Mouse (Mus musculus) embryonic facial prominence, embryonic 12.5 days (tissue): Measurements from ENCODE around the gene Nlgn1. TPM values are rescaled to one million over a fixed set of nuclear protein-coding genes. Genes with fewer than 3 reads are reported as not detected.

Source experiments
- ATAC-seq: fragments of 200-750 bp; cut with Nextera tagmentation; 2 replicates; pipeline ENCODE4 v1.8.0; 2017; ENCODE audit not compliant: insufficient number of reproducible peaks, insufficient read depth, low FRiP score, low TSS enrichment
- H3K27ac ChIP-seq: fragments of 300-500 bp; sonication (generic); 2 replicates; pipeline ENCODE4 v1.5.1; 2016; ENCODE audit warnings: mild to moderate bottlenecking
- H3K27me3 ChIP-seq: fragments of 300-500 bp; sonication (generic); 2 replicates; pipeline ENCODE4 v1.6.1; 2016; ENCODE audit warnings: mild to moderate bottlenecking, moderate library complexity
- H3K36me3 ChIP-seq: fragments of 300-500 bp; sonication (generic); 2 replicates; pipeline ENCODE4 v1.6.1; 2016; ENCODE audit warnings: mild to moderate bottlenecking
- H3K4me1 ChIP-seq: fragments of 300-500 bp; sonication (generic); 2 replicates; pipeline ENCODE4 v1.6.1; 2016
- H3K4me2 ChIP-seq: fragments of 300-500 bp; sonication (generic); replicated peaks from 2 replicates; pipeline ENCODE4 v1.6.1; 2016; ENCODE audit warnings: mild to moderate bottlenecking, moderate library complexity
- H3K4me3 ChIP-seq: fragments of 300-500 bp; sonication (generic); 2 replicates; pipeline ENCODE4 v1.5.1; 2016; ENCODE audit warnings: mild to moderate bottlenecking
- H3K9ac ChIP-seq: fragments of 300-500 bp; sonication (generic); 2 replicates; pipeline ENCODE4 v1.6.1; 2016; ENCODE audit warnings: mild to moderate bottlenecking, moderate library complexity
- H3K9me3 ChIP-seq: fragments of 300-500 bp; sonication (generic); 2 replicates; pipeline ENCODE4 v1.6.1; 2016; ENCODE audit warnings: mild to moderate bottlenecking, moderate library complexity
- WGBS: fragments of 180-500 bp; shearing (Covaris S2); methylation state at CpG from one replicate; pipeline ENCODE4 v1.1.7; 2016; 5-methylcytosine and 5-hydroxymethylcytosine counted together
- polyA plus RNA-seq: library from polyadenylated mRNA; unstranded; fragments of >200 nt; fragmentation: Nextera tagmentation; extraction: Ambion mirVana; gene quantifications from 2 replicates; pipeline ENCODE4 v1.2.1, GENCODE M21; 2016

The Nlgn1 gene
- polyA plus RNA-seq: 3.3 and 3.6 TPM in 2 replicates

- under 1% methylated on average over 14 of the region's 14 CpGs for WGBS
Observed at GRCm38 (mm10) chr3:26332400-26333238, at the start of gene Nlgn1. TSS of gene Nlgn1 (minus strand) at chr3:26332460.

DNA sequence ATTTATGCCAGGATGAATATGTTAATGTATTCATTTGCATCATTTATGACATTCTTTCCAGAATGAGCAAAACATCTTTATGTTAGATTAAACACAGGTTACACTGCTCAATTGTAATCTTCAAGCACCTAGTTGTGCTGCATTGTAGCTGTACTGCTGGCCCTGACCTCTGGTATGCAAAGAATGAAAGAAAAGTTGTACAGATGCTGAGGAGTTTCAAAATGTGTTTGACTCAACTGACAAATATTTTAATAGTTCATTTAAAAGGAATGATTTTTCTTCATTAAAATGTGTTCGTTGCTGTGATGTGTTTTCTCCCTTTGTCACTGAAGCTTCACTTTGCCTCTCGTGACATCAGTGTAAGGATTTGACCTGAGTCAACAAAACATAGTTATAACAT is 46.0 kb upstream of the Nlgn1 start:
- Histone ChIP-seq H3K4me1 (no peaks in the 10 kb centered on the region), H3K9me3 (no peaks in the 10 kb centered on the region), H3K27ac (no peak overlapping the region), H3K36me3 (no peaks in the 10 kb centered on the region), H3K27me3 (no peaks in the 10 kb centered on the region), H3K4me3 (no peak overlapping the region), H3K4me2 (no peak overlapping the region), H3K9ac (no peak overlapping the region)
- 77% methylated on average over 2 of the region's 2 CpGs for WGBS
- ATAC-seq: no peak

More at GRCm38 (mm10) chr3:26332400-26333238, at the start of gene Nlgn1:
- H3K27me3 ChIP-seq: peaks cover 28% of the 10 kb centered on the region
- H3K36me3 ChIP-seq: no peaks in the 10 kb centered on the region
- H3K9me3 ChIP-seq: no peaks in the 10 kb centered on the region
- peaks cover 7% of the 10 kb centered on the region; the same call in 1 of the 2 replicates for H3K4me1 ChIP-seq
- 0 out of 2 replicates have a peak within 1 kb of the TSS, but pooled peaks have one; percentile 17 for H3K27ac ChIP-seq
- 0 out of 2 replicates have a peak, but pooled peaks have one; percentile 18 for ATAC-seq
- H3K4me3 ChIP-seq: peak within 1 kb of the TSS; percentile 52
- peak within 1 kb of the TSS; percentile 60 for H3K9ac ChIP-seq
- peak within 1 kb of the TSS; percentile 91 for H3K4me2 ChIP-seq

GRCm38 (mm10) chr3:26355082-26355481 is 22.8 kb upstream of the Nlgn1 start:
- ATAC-seq: no peak
- no peak overlapping the region for H3K4me3 ChIP-seq
- no peaks in the 10 kb centered on the region for H3K4me1 ChIP-seq
- H3K27me3 ChIP-seq: no peaks in the 10 kb centered on the region
- H3K9ac ChIP-seq: no peak overlapping the region
- 85% methylated on average over 5 of the region's 5 CpGs for WGBS
- H3K4me2 ChIP-seq: no peak overlapping the region
- no peaks in the 10 kb centered on the region for H3K36me3 ChIP-seq
- no peak overlapping the region for H3K27ac ChIP-seq
- H3K9me3 ChIP-seq: no peaks in the 10 kb centered on the region

DNA sequence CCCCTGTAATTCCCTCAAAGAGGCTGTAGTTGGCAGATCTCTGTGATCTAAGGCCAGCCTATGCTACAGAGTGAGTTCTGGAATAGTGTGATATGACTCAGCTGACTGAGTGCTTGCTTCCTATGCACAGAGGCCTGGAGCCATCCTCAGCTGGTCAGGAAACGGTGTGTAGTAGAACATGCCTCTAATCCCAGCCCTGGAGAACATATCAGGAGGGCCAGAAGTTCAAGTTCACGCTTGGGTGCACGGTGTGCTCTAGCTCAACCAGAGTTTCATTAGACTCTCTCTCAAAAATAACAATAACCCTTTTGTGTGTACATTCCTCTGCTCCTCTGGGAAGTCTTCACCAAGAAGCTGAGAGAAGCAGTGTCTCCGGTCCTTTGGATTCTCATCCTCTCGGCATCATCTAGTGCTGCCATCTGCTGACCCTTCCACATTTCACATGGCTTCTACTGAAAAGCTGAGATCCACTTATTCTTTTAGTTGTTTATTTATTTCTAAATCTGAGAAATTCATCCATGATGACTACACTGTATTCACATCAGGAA is 22.3 kb upstream of the Nlgn1 start:
- 60% methylated on average over 5 of the region's 5 CpGs for WGBS
- no peak overlapping the region for H3K27ac ChIP-seq
- H3K4me2 ChIP-seq: no peak overlapping the region
- no peaks in the 10 kb centered on the region for H3K36me3 ChIP-seq
- H3K4me3 ChIP-seq: no peak overlapping the region
- H3K27me3 ChIP-seq: no peaks in the 10 kb centered on the region
- ATAC-seq: no peak
- H3K9me3 ChIP-seq: no peaks in the 10 kb centered on the region
- H3K9ac ChIP-seq: no peak overlapping the region
- H3K4me1 ChIP-seq: no peaks in the 10 kb centered on the region

DNA sequence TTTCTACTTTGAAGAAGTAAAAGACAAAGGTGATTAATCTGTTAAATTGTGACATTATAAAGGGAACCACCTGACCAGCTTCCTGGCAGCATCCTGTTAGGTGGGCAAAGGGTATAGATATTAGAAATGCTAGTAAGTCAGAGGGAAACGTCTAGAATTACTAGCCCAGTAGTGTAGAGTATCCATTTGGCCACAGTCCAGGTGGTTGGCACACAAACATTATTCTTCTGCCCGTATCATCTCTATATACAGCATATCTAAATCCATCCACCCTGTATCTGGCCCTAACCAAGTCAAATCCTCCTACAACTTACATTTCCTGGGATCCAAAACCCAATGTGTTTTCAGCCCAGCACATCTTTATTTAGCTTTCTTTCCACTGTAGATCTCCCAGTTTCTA is 5.2 kb upstream of the Nlgn1 start:
- H3K36me3 ChIP-seq: no peaks in the 10 kb centered on the region
- no peak overlapping the region for H3K27ac ChIP-seq
- no peak overlapping the region for H3K9ac ChIP-seq
- peaks cover 17% of the 10 kb centered on the region for H3K27me3 ChIP-seq
- WGBS: 72% methylated on average over 2 of the region's 2 CpGs
- H3K4me1 ChIP-seq: peaks cover 4% of the 10 kb centered on the region; the same call in 1 of the 2 replicates
- no peaks in the 10 kb centered on the region for H3K9me3 ChIP-seq
- no peak for ATAC-seq
- H3K4me2 ChIP-seq: no peak overlapping the region
- H3K4me3 ChIP-seq: no peak overlapping the region

GRCm38 (mm10) chr3:26333239-26333811 is 1.1 kb upstream of the Nlgn1 start:
- Histone ChIP-seq H3K4me2 (peak overlapping the region; percentile 91), H3K4me3 (peak overlapping the region; percentile 52), H3K27me3 (peaks cover 28% of the 10 kb centered on the region), H3K4me1 (peaks cover 7% of the 10 kb centered on the region; the same call in 1 of the 2 replicates), H3K36me3 (no peaks in the 10 kb centered on the region), H3K9me3 (no peaks in the 10 kb centered on the region), H3K27ac (no peak overlapping the region), H3K9ac (peak overlapping the region; percentile 40)
- ATAC-seq: peak; percentile 60; the same call in 1 of the 2 replicates
- WGBS: under 1% methylated on average over 41 of the region's 41 CpGs

DNA sequence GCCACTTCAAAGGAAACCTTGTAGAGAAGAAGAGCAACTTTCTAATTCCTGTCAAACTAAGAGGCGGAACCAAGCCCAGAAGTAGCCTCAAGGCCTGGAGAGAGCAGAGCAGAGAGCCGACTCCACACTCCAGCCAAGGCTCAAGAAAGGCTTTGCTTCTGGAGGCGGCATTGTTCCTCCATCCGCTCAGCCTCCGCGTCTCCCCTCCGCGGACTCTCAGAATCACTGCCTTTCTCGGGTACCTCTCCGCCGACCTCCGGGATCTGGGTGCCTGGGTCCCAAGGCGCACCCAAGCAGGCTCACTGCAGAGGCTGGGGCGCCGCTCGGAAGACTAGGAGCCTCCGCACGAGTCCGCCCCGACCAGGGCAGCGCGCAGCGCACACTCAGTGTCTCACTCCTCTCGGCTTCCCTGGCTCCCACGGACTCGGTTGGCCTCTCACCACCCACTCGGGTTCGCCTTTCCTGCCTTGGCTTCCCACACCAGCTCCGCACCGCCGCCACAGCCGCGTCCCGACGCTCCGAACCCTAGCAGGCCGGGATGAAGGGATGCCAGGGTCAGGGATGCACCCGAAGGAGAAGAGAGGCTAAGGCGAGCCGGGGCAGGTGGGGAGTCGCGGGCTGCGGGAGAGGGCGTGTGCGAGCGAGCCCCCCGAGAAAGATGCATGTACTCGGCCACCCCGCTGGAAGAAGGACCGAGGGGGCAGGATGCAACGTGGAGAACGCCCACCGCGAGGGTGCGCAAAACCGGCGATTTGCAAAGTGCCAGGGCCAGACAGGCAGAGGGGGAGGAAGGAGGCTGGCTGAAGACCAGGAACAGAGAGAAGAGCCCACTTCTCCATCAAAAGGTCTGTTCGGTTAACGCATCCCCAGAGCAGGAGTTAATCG is 841 bp downstream of the Nlgn1 start:
- Histone ChIP-seq H3K9ac (peak overlapping the region; percentile 60), H3K27me3 (peaks cover 28% of the 10 kb centered on the region), H3K4me3 (peak overlapping the region; percentile 48), H3K4me2 (peak overlapping the region; percentile 72), H3K27ac (0 out of 2 replicates have a peak overlapping the region, but pooled peaks have one; percentile 17), H3K4me1 (peaks cover 7% of the 10 kb centered on the region; the same call in 1 of the 2 replicates), H3K36me3 (no peaks in the 10 kb centered on the region), H3K9me3 (no peaks in the 10 kb centered on the region)
- ATAC-seq: 0 out of 2 replicates have a peak, but pooled peaks have one; percentile 61
- under 1% methylated on average over 60 of the region's 60 CpGs for WGBS

DNA sequence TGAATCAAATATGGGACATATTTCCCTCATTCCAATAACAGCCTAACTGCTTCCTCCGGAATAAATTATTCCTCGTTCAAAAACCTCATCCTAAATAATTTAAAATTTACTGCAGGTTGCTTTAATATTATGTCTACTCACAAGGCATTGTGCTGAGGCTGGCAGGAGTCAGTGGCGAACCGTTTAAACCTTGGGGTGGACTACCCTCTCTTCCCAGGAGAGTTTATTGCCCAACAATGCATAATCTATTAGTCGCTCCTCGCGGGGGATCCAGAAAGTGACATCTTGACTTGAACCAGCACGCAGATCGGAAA is 1.4 kb downstream of the Nlgn1 start:
- no peaks in the 10 kb centered on the region for H3K9me3 ChIP-seq
- 0 out of 2 replicates have a peak overlapping the region, but pooled peaks have one; percentile 17 for H3K27ac ChIP-seq
- H3K4me1 ChIP-seq: peaks cover 7% of the 10 kb centered on the region; the same call in 1 of the 2 replicates
- no peak for ATAC-seq
- peak overlapping the region; percentile 72 for H3K4me2 ChIP-seq
- peaks cover 28% of the 10 kb centered on the region for H3K27me3 ChIP-seq
- H3K4me3 ChIP-seq: peak overlapping the region; percentile 48
- no peaks in the 10 kb centered on the region for H3K36me3 ChIP-seq
- 4% methylated on average over 9 of the region's 9 CpGs for WGBS
- peak overlapping the region; percentile 60; the same call in 1 of the 2 replicates for H3K9ac ChIP-seq

DNA sequence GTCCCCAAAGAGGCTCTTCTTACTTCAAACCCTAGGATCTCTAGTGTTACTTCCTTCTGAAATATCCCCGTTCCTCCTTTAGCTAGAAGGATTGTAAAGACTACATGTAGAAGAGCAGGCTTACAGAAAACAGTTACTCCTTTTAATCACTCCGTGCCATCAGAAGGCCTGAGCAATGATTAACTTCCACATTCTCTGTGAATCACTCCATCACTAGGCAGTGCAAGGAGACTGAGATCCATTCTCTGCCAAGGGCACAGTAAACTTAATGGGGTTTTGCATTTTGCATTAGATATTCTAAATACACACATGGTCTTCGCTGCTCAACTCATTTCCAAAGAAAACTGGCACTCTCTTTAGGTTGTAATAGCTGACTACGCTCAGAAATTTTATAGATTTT is 2.2 kb downstream of the Nlgn1 start:
- no peak overlapping the region for H3K27ac ChIP-seq
- peaks cover 28% of the 10 kb centered on the region for H3K27me3 ChIP-seq
- ATAC-seq: no peak
- no peak overlapping the region for H3K9ac ChIP-seq
- WGBS: 73% methylated on average over 4 of the region's 4 CpGs
- no peaks in the 10 kb centered on the region for H3K36me3 ChIP-seq
- no peaks in the 10 kb centered on the region for H3K9me3 ChIP-seq
- peaks cover 7% of the 10 kb centered on the region; the same call in 1 of the 2 replicates for H3K4me1 ChIP-seq
- no peak overlapping the region for H3K4me2 ChIP-seq
- H3K4me3 ChIP-seq: no peak overlapping the region

DNA sequence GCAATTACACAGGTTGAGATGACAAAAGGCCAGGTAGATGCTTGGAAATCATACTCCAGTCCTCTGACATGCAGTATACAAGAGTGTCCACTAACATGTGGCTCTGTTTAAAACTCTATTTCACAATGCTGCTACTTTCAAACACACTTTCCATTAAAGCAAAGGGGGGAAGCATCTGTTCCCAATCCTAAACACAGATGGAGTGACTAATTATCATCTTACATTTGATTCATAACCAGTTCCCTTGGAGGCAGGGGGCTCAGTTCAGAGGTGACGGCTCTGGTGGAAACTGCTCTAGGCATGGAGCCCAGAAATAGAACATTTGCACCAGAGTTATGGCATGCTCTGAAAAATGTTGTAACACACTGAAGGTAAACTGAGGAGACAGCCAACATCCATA is 7.8 kb downstream of the Nlgn1 start:
- H3K27me3 ChIP-seq: no peaks in the 10 kb centered on the region
- no peak overlapping the region for H3K4me3 ChIP-seq
- H3K4me2 ChIP-seq: no peak overlapping the region
- peaks cover 5% of the 10 kb centered on the region; the same call in 1 of the 2 replicates for H3K4me1 ChIP-seq
- peak; percentile 74 for ATAC-seq
- no peak overlapping the region for H3K27ac ChIP-seq
- 23% methylated on average over 1 of the region's 1 CpGs for WGBS
- H3K9ac ChIP-seq: no peak overlapping the region
- no peaks in the 10 kb centered on the region for H3K36me3 ChIP-seq
- no peaks in the 10 kb centered on the region for H3K9me3 ChIP-seq

GRCm38 (mm10) chr3:26317397-26317796 is 14.9 kb downstream of the Nlgn1 start:
- 70% methylated on average over 2 of the region's 2 CpGs for WGBS
- no peaks in the 10 kb centered on the region for H3K9me3 ChIP-seq
- H3K9ac ChIP-seq: no peak overlapping the region
- no peak overlapping the region for H3K27ac ChIP-seq
- no peaks in the 10 kb centered on the region for H3K36me3 ChIP-seq
- H3K4me2 ChIP-seq: no peak overlapping the region
- H3K4me3 ChIP-seq: no peak overlapping the region
- no peaks in the 10 kb centered on the region for H3K27me3 ChIP-seq
- H3K4me1 ChIP-seq: no peaks in the 10 kb centered on the region
- no peak for ATAC-seq
